Mouse (Mus musculus): ENCODE results near the gene Mmel1. TPM values are rescaled to one million over a fixed set of nuclear protein-coding genes. Genes with fewer than 3 reads are reported as not detected.

Gene Mmel1
- not detected for total RNA-seq (2021)
- long read RNA-seq, experiment 1, result 0 reads
- long read RNA-seq, experiment 2, result 0 reads

DNA sequence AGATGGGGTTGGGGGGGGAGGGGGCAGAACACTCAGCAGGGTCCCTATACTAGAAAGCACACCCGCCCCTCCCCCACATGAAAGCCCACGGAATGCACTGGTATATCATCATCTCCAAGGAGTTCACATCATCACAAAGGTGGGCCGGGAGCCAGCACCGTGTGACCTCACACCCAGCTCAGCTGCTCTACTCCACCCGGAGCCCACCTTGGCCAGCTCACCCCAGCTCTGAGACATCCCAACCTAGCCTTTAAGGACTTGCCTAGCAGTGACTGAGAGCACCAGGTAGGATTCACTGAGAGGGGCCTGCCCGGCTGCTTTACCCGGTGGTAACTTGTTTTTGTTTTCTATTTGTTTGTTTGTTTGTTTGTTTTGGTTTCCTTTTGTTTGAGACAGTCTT is at the start of gene Mmel1:
TSS of gene Mmel1 (plus strand) at position 146 of the 400 bp plus-strand sequence.
- no peak for DNase-seq (ENCODE audit: low spot score)

DNA sequence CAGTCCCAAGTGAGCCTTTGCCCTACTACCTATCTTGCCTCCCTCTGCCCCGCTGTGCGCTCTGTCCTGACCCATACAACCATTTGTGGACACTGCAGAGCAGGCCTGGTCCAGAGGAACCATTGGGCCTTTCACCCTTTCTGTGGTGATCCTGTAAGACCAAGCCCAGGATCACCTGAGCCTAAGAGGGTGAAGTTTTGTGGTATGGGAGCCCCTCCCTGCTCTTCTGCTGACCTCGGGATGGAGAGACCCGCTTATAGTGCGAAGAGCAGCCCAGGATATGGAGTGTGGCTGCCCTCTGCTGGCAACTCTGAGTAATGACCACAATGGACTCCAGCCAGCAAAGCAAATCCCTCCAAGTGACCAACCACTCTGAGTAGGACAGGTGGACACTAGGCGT is 43.7 kb upstream of the Mmel1 start:
- peak; percentile 66 for DNase-seq (ENCODE audit: low spot score)

DNA sequence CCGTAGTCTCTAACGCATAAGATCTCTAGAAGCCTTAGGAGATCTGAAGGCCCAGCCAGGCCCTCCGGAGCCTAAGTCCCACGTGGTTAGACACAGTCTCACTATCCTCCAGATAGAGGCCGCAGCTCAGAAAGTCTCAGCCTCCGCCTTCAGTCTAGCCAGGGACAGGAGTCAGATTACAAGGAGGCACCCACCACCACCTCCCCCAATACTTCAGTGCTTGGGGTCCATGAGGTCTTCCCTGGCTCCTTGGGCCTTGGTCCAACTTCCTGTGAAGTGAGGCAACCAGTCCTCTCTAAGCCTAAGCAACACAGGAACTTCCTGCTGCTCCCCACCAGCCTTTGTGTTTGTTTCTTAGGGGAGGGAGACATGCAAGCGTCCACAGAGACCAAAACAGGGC is 43.2 kb upstream of the Mmel1 start:
- DNase-seq (ENCODE audit: low spot score), result no peak

DNA sequence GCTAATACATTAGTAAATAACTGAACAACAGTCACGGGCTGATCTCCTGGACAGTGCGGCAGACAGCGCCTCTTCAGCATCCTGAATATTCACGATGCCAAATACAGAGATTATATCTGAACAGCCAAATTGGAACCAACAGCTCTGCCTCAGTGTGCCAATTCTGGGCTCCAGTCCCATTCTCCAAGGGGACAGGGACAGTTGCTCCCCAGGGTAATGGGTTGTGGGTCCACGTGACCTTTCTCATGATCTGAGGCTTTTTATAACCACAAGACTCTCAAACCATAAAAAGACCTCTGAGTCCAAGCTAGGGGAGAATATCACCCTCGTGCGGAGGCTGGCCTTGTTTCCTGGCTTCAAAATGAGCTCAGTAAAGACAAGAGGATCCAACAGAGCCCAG is 42.2 kb upstream of the Mmel1 start:
- DNase-seq (ENCODE audit: low spot score), result peak; percentile 76

DNA sequence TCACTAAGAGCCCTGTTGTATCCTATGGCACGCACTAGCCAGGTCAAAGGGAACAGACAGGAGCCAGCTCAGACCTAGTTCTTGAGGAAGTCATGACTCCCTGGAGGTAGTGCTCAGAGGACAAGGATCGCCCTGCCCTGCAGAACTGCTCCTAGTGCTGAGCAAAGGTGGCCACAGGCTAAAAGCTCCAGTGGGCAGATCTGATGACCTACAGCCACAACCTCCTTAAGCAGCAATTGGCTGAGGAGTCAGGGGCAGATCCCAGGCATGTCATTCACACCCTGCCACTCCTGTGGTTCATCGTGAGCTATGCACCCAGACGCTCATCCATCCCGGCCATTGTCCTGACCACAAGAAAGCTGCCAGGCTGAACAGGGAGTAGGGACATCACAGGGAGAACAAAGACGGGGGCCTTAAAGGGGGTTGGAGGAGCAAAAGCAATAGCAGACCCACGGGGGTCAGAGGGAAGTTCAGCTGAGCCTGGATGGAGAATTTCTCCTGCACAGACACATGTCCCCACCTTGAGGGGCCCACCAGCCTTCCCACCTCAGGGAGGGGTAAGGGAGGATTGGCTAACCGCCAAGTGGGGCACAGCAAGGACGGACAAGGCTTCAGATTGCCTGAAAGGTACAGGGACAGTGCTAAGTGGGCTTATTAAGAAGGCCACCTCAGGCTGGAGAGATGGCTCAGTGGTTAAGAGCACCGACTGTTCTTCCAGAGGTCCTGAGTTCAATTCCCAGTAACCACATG is 41.3 kb upstream of the Mmel1 start:
- no peak for DNase-seq (ENCODE audit: low spot score)

DNA sequence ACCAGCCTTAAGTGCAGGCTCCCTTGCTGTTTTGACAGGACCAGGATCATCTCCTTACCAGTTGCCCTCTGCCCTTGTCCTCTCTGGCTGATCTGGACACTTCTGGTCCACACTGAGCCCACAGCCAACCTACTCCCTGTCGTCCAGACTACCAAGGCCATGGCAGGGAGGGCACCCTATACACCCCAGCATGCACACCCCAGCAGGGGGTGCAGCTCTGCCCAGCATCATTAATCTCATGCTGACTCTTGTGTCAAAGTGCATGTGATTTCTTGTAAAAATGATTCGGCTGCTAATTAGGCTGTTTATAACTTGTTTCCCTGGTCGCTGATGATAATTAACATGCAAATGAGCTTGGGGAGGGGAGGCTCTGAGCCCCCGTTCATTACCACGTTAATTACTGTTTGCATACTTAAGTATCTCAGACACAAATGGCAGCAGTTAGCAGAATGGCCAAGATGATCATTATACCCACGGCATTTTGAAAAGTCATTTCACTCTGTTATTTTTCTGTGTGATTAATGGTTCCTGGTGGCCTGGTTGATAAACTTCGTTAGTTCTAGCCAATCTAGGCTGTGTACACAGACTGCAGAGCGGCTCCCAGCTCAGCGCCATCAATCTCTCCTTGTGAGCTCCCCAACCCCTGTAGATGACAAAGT is 37.3 kb upstream of the Mmel1 start:
- DNase-seq (ENCODE audit: low spot score), result no peak

DNA sequence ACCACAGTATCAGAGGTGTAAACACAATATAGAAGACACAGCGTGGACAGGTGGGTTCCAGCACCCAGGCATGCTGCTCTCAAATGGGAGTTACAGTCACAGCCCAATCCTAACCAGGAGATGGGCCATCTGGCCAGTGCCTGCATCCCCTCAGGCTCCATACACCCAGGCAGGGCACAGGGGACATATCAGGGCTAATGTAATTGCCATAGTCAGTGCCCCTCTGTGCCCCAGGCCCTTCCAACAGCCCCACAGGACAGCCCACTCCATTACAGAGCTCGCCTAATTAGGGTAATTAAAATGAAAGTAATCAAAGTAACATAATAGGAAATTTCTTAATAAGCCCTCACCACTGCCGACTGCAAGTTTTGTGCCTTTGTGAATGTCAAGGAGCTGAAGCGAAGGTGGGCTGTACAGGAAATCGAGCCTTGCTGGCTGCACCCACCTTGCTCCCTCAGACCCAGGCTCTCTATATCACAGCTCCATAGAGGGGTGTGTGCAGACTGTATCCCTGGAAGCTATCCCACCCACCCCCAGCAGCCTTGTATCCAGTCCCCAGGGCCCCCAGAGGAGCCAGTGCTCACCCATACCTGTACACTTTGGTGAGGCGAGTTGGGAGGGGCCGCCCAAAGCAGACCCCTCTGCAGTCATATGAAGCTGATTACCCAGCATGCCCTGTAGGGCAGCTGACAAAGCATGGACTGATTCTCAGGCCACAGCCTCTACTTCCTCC is 33.0 kb upstream of the Mmel1 start:
- no peak for DNase-seq (ENCODE audit: low spot score)

DNA sequence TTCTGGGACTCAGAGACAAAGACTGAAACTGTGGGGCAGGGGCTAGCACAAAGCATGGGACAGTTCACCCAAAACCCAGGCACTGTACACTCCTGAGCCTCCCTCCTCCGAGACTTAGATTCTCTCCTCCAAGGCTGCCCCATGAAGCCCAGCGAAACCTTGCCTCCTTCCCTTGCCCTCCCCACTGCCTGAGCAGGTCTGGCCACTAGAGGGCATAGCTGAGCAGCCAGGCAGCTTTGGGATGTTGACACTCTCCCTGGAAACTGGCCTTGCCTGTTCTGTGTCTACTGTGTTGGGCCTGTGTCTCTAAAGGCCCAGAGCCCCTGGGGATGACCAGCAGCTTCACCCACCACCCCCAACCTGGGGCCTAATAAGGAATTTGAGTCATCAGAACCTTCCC is 32.2 kb upstream of the Mmel1 start, which contains the start of gene Ttc34:
TSS of gene Ttc34 (plus strand) at position 290 of the 400 bp plus-strand sequence.
- peak; percentile 64 for DNase-seq (ENCODE audit: low spot score)

DNA sequence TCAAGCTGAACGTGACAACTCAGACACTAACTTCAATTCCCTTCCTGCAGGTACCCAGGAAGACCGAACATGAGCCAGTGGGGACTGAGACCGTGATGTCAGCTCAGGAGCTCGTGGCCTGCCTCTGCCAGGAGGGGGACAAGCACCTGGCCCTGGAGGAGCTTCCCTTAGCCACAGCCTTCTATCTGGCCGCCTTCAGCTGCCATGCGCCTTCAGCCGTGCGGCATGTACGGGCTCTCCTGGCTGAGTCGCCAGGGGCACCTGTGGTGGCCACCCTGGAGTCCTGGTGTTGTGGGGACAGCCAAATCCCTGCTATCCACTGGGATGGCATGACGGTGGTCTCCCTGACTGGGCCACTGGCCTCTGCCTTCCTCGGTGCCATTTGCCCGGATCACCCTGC is 30.6 kb upstream of the Mmel1 start:
- DNase-seq (ENCODE audit: low spot score), result no peak

DNA sequence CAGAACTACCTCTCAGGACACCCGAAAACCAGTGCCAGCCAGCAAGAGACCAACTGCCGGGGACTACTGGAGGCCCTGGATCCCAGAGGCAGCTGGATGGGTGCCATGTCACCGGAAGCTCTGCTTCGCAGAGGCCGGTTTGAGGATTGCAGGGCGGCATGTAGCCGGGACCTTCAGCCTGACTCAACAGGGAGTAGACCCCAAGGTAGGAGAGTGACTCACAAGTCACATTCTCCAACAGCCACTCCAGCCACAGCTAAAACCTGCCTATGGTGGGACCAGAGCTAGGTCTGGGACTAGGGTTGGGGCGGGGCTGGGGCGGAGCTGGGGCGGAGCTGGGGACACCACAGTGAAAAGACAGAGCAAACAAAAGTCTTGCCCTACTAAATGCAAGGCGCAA is 30.0 kb upstream of the Mmel1 start:
- DNase-seq (ENCODE audit: low spot score), result no peak

DNA sequence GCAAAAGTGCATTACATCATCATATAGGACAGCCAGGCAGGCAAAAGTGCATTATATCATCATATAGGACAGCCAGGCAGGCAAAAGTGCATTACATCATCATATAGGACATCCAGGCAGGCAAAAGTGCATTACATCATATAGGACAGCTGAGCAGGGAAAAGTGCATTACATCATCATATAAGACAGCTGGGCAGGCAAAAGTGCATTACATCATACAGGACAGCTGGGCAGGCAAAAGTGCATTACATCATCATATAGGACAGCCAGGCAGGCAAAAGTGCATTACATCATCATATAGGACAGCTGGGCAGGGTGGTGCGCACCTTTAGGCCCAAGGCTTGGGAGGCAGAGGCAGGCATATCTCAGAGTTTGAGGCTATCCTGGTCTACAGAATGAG is 16.7 kb upstream of the Mmel1 start:
- no peak for DNase-seq (ENCODE audit: low spot score)

DNA sequence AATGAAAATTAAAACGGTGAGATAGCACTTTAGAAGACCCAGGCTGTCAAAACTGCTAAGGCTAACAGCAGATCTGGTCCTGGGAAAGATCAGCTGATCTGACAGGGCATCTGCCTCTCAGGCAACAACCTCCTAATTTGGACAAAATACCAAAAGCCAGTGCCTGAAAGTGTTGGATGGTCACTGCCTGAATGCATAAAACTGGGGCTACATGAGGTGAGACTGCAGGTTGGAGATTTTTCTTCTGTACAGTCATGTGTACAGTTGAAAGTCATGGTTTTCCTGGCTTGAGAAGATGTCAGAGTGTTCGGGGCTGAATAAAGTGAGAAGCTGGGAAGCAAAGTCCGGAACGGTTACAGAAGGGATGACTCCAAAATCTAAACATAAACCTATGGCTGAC is 15.5 kb upstream of the Mmel1 start:
- no peak for DNase-seq (ENCODE audit: low spot score)

DNA sequence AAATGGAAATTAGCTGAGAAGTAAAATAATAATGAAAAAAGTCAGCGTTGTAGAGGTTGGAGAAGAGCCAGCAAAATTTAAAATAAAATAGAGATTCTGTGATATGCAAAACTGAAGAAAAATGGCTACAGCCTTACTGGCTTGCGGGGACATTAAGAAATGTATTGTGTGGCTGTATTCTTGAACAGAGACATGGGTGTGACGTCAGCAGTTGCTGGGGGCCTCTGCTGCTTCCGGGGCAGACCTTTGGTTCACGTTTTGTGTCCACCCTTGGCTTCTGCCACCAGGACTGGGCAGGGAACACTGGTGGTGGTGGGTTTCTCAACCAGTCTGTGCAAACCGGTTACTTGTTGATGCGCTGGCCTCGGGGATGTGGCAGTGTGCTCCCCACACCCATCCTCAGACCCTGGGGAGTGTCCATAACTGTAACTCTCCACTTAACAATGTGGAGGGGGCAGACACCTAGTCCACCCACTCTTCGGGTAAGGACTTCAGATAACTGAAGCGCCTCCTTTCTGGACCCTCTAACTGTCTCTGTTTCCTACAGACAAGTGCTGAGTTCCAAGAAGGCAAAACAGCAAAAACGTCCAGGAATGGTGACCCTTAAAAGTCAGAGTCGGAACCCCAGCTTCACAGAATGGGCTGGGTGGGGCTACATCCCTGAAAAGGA is 14.6 kb upstream of the Mmel1 start:
- DNase-seq (ENCODE audit: low spot score), result no peak

DNA sequence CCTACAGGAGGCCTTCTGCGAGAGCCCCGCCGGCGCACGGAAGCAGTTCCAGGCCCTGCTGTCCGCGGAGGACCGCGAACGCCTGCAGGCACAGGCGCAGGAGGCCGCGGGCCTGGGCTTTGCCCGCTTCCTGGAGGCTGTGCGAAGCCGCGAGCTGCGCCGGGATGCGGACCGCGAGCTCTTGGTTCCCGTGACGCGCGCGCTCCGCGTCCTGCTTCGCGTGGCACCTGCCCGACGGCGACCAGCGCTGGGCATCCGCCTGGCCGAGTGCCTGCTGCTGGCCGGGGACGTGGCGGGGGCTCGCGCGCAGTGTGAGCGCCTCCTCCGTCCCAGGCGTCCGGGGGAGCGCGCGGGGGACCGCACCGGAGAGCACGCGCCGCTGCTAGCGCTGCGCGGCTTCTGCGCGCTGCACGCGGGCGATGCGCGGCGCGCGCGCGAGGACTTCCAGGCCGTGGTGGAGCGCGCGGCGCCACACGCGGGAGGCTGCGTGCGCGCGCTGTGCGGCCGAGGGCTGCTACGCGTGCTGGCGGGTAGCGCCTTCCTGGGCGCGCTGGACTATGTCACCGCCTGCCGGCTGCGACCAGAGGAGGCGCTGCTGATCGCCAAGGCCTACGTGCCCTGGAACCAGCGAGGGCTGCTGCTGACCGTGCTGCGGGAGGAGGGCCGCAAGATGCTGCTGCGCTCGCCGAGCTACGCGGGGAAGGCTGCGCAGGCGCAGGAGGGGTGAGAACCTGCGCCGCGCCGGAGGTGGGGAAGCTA is 13.5 kb upstream of the Mmel1 start:
- peak; percentile 65 for DNase-seq (ENCODE audit: low spot score)

DNA sequence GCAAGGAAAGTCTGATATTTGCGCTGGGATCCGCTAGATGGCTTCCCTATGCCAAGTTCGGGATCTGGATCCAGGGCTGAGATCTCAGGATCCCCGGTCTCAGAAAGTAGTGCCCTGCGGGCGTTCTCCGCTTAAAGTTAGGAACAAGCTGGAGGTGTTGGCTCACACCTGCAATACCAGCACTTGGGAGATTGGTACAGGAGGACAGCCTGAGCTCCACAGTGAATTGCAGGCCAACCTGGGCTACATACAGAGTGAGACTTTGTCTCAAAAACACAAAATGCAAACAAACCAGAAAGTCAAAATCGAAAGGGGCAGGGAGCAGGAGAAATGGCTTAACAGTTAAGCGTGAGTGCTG is 12.9 kb upstream of the Mmel1 start:
- no peak for DNase-seq (ENCODE audit: low spot score)

DNA sequence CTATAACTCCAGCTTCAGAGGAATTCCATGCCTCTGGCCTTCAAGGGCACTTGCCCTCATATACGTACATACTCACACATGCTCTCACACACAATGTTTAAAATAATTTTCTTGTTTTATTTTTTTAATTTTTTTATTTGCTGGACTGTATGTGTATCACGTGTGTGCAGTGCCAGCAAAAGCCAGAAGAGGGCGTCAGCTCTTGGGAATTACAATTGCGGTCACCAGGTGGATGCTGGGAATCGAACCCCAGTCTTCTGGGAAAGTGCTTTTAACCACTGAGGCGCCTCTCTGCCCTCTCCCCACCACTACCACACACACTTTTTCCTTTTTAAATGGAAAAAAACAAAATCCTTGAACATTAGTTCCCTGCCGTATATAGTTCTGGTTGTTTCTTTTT is 12.5 kb upstream of the Mmel1 start:
- no peak for DNase-seq (ENCODE audit: low spot score)

DNA sequence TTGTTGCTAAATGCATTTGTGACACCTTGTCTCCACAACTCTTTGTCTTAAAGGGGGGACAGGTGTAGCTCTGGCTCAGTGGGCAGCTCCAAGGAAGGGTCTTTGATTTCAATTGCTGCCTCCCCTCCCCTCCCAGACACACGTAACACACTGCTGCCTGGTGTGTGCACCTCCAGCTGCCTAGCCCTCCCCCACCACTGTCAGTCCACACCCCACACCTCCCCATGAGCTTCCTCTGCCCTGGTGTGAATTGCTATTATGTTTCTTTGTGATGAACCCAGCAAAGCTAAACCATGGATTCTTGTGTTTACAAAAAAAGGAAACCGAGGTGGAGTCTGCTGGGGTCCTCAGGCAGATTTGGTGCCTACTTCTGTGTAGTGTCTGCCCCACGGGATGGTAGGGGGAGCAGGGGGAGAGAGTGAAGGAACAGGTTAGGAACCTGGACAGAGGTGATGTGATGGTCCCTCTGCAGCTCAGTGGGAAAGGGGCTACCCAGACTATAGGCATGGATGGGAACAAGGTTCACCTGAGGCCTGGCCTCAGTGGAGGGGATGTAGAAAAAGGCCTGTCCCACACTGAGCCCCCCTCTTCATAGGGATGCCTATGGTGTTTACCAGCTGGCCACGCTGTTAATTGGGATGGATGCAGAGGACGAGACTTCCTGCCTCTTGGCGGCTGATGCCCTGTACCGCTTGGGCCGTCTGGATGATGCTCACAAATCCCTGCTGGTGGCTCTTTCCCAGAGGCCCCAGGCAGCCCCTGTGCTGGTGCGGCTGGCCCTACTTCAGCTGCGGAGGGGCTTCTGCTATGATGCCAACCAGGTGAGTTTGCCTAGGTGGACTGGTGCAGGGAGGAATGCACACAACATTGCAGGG is 11.8 kb upstream of the Mmel1 start:
- DNase-seq (ENCODE audit: low spot score), result no peak

DNA sequence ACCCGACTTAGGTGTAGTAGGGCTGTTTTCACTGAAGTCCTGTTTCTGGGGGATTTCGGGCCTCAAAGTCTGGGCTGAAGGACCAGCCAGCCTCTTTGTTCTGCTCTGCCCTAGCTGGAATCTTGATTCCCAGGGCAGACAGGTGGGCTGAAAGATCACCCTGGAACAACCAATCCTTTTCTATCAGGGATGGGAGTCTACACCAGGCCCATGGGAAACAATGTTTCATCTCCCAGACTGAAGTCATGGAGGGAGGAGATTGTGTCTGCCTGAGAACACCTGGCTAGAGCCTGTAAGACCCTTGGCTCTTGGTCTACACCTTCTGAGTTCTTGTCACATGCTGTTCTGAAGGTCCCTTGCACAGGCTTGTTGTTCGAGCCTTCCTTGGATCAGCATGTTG is 10.8 kb upstream of the Mmel1 start:
- no peak for DNase-seq (ENCODE audit: low spot score)

DNA sequence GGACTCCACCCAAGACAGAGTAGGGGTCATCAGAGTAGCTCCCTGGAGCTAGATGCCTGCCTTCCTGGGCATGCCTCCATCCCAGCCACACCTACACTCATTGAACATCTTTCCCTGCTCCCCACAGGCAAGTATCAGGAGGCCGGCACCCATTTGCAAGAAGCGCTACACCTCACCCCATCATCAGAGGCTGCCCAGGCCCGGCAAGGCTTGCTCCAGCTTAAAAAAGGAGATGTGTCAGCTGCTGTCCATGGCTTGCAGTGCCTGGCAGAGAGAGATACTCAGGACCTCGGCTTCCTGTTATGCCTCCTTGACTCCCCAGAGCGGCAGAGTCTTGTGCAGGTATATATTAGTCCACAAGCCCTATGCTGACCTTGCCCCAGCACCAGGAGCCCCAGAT is 7.4 kb upstream of the Mmel1 start:
- DNase-seq (ENCODE audit: low spot score), result no peak

DNA sequence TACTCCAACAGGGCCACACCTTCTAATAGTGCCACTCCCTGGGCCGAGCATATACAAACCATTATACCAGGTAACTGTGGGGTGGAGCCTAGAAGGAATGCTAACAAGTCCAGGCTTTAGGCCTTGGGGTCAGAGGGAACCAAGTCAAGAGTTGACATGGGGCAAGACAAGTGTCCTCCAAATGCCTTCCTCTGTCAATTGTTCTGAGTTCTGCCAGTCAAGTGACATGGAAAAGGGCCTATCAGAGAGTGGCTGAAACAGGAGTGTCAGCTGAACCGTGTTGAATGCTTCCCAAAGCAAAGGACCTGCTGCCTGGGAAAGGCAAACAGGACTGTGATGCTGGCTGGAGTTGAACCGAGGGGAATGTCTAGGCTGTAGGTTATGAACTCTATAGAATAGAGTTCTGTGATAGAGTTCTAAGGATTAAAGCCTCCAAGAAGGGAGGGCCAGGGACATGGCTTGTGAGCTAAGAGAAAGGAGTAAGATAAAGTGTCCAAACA is 5.9 kb upstream of the Mmel1 start:
- DNase-seq (ENCODE audit: low spot score), result no peak
